Mouse (Mus musculus) CD4-positive helper T cell, adult 2 months (primary cell): ENCODE results near the gene Mrpl45.

Experiments used
- DNase-seq: peaks from one replicate; pipeline ENCODE4 v3.0.0-alpha.2; 2012; ENCODE audit warnings: low read depth, missing footprints, low spot score

Mrpl45 gene

DNA sequence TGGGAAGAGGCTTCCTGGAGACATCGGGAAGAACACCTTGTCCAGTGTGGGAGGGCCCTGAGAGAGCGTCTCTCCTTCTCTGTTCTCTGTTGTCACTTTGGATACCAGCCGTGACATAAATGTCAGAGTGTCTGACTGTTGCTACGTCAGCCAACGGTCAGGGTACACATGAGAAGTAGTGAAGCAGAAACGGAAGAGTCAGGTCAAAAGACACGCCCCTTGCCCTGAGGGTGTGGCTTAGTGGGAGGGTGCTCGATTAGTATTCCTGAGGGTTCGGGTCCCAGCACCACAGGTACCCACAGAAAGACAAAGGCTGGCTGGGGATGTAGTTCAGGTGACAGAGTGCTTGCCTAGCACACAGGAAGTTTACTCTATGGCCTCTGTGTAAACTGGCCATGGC is 17.5 kb downstream of the Mrpl45 start:
- DNase-seq = no peak

DNA sequence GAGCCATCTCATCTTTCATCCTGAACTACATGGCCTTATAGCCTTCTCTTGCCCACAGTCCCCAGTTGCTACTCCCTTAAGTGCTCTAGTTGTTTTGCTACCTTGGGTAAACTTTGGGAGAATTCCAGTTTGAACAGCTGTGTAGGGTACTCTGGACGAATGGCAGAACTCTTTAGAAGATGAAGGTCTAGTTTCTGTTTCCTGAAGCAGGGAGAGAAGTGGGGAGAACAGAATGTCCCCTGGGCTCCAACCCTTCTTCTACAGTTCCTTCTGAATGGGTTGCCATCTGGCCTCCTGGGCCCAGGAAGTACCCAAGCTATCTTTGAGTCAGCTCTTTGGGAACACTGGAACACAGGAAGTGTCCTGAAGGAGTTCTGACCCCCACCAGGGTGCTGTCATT is 18.4 kb downstream of the Mrpl45 start:
- DNase-seq = no peak

GRCm38 (mm10) chr11:97334400-97334799 is 18.9 kb downstream of the Mrpl45 start:
- no peak for DNase-seq

- DNase-seq = peak; percentile 23
Measured at GRCm38 (mm10) chr11:97336238-97336637, 20.7 kb downstream of the Mrpl45 start.

- DNase-seq = no peak
Measured at GRCm38 (mm10) chr11:97336751-97337345, 21.3 kb downstream of the Mrpl45 start.

- DNase-seq = no peak
Measured at GRCm38 (mm10) chr11:97337363-97337762, 21.8 kb downstream of the Mrpl45 start.

DNA sequence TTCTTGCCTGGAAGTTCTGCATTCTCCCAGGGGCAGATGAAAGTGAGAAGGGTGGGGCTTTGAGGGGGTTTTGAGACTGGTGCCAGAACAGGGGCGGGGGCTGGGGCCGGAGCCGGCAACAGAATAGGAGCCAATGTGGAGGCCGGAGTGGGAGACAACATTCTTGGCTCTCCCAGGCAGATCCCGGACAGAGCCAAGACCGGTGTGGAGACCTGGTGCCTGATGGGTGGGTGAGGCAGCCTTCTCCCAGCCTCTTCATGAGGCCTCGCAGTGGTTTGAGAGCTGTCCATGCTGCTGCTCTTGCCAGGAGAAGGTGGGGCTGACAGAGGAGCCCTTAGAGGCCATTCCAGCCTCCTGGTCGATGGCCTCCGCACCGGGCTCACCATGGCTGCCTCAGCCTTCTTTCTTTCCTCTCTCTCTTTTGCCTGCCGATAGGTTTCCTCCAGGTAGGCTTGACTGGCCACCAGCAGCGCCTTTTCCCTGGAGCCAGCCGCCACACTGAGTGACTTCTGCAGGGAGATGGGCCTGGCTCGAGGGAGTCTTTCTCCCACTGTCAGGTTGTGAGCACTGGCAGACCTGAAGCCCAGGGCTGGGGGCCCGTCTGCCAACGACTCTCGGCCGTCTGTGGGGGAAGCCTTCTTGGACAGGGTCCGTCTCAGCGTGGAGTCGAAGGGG is 22.9 kb downstream of the Mrpl45 start:
- no peak for DNase-seq

DNA sequence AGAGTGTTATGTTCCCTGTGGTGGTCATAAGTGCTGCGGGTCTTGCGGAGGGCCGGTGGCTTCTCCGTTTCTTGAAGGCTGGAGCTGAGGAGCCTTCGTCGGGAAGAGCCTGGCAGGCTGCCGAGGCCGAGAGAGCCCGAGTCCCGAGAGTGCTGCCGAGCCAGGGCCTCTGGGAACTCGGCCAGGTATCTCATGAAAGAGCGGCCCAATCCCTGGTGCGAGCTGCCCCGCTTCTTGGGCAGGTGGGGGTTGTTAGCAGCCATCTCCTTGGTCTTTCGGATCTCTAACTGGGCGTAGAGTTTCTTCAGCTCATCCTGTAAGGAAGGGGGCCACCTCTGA is 23.4 kb downstream of the Mrpl45 start:
- no peak for DNase-seq

GRCm38 (mm10) chr11:97343175-97343574 is 27.7 kb downstream of the Mrpl45 start:
- peak; percentile 40 for DNase-seq

- peak; percentile 58 for DNase-seq
Measured at GRCm38 (mm10) chr11:97343619-97344018, 28.1 kb downstream of the Mrpl45 start.

DNA sequence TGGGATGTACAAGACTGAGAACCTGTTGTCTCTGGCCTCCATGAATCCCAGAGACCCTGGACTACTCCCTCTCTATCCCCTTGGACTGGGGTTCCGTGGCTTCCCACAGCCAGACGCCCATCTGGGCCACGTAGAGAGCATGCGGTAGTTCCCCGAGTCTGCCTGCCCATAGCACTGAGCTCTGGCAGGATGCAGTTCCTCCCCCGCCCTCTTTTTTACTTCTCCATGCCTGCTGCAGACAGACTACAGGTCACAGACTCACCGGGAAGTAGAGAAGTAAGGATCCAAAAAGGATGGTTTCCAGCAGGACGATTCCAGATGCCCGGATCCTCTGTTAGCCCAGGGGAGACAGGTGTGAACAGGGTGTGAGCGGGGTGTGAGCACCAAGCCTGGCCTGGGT is 29.9 kb downstream of the Mrpl45 start:
- no peak for DNase-seq

DNA sequence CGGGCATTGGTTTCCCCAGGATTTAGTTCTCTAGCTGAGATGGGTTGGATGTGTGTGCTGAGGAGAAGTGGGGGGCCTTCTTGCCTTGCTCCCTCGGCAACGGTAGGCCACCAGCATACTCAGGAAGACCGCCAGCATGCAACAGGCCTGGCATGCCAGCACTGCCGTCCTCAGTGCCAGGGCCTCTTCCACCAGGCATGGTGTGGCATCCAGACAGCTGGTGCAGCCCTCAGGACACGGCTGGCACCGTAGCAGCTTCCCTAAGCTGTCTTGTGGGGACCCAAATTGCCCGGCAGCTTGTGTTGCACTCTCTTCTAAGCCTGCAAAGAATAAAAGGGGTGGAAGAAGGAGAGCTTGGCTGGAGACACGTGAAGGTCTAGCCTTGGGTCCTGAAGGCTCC is 30.9 kb downstream of the Mrpl45 start:
- no peak for DNase-seq

DNA sequence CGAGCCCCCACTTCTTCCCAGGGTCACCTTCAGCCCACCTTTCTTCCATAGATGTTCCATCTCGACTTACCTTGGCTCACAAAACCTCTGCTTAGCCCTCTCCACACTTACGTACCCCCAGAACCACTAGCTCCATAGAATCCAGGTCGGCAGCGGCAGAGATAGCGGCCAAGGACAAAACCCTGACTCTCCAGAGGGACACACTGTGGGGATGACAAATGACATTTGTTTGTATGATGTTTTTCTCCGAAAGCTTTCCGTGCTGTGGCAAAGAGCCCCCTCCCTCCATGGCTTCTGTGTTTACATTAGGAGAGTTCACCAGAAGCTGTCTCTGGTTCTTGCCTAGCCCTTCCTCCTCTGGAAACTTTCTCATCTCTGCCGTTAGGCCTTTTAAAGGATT is 31.8 kb downstream of the Mrpl45 start:
- DNase-seq = no peak

DNA sequence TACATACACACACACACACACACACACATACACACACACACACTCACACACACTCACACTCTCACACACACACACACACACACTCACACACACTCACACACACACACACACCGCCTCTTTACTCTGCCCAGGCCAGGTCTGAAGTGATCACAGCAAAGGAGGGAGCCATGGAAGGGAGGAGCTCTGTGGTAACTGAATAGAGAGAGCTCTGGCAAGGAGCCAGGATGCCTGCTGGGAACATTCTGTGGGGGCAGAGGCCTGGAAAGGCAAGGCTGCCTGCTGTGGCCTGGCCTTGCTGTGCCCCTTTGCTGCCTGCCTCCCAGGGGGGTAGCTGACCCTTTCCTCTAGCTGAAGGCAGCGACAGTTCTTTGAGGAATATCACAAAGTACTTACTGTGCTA is 34.5 kb downstream of the Mrpl45 start:
- no peak for DNase-seq

DNA sequence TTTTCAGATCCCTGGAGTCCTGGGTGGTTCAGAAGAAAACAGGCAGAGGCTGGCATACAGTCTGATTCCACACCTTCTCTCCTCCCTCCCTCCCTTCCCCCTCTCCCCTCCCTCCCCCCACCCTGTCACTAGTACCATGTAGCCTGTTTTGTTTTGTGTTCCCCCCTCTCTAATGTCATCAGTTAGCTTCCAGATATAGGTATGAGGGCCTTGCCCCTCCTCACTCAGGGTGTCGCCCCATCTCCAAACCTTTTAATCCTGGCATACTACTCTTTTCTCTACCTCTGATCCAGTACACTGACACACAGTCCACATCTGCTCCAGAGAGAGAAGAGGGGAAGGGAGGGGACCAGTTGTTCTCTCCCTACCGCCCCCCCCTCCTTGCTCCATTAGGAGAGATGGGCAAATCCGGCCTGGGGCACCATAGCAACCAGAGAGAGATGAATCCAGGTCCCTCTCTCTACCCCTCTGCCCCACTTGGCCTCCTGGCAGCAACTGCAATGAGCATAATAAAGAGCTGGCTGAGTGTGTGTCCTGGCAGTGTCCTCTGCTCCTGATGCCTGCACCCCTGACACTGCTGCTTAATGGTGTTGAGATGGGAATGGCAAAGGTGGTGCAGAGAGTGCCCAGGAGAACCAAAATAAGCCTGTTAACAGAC is 36.6 kb downstream of the Mrpl45 start, which contains the start of gene Gpr179:
TSS of gene Gpr179 (minus strand) at position 51 of the 658 bp plus-strand sequence.
- no peak for DNase-seq

- no peak for DNase-seq
Measured at GRCm38 (mm10) chr11:97352935-97353597, 37.5 kb downstream of the Mrpl45 start.

GRCm38 (mm10) chr11:97354646-97355045 is 39.1 kb downstream of the Mrpl45 start:
- DNase-seq = no peak

GRCm38 (mm10) chr11:97355247-97355646 is 39.7 kb downstream of the Mrpl45 start:
- no peak for DNase-seq

GRCm38 (mm10) chr11:97357663-97358062 is 42.1 kb downstream of the Mrpl45 start:
- DNase-seq = peak; percentile 81

DNA sequence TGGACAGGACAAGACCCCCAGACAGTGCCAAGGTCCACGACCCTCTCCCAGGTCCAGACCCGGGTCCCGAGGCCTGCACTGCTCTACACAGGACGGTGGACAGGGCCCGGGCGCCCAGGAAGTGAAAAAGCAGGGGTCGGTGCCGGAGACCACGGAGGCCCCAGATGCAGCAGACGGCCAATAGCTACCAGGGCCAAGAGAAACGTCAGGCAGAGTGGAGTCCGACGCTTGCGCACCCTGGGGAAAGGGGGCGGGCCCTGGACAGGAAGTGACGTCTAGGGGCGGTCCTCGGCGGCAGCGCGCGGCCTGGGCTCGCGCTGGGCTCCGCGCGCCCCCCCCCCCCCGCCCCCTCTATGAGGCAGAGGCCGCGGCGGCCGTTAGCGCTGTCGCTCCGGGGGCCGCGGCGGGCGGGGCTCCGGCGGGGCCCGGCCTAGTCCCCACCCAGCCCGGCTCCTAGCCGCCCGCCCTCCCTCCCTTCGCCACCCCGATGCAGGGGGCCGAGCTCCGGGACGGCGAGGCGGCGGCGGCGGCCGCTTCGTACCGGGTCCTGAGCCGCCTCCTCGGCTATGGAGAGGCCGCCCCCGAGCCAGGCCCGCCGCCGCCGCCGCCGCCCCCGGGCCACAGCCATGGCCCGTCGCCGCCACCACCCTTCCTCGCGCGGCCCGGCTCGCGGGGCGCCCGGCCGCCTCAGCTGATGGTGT is 46.6 kb downstream of the Mrpl45 start, which contains the start of gene Socs7:
TSS of gene Socs7 (plus strand) at position 604 of the 701 bp plus-strand sequence.
- peak; percentile 93 for DNase-seq

DNA sequence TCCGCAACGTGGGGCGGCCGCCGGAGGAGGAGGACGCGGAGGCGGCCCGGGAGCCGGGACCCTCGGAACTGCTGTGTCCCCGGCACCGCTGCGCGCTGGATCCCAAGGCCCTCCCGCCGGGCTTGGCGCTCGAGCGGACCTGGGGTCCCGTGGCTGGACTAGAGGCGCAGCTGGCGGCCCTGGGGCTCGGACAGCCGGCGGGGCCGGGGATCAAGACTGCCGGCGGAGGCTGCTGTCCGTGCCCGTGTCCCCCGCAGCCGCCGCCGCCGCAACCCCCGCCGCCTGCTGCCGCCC is 47.1 kb downstream of the Mrpl45 start:
- no peak for DNase-seq
